Mouse (Mus musculus): Measurements from ENCODE around the gene Wnt9a.

DNA sequence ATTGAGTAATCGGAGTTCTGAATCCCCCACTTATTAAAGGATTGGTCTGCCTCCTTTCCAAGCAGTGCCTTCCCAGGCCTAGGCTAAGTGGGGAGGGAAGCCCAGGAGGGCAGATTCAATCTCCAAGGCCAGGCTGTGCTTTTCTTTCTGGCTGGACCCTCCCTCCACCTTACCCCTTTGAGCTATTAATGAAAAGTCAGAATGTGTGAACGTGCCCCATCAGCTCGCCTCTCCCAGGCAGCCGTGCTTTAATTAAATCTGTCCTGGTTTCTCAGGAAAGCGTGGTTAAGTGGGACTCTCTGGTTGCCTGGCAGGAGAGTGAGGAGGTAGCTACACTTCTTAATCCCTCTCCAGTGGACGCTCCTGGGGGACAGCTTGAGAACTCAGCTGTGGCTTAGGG lies 22.9 kb downstream of the Wnt9a start:
- TF ChIP-seq POLR2A (IDR thresholded peaks at IDR 0.05; ENCODE audit: low read depth, low read length) (no peak), CTCF (IDR thresholded peaks at IDR 0.05; ENCODE audit: borderline replicate concordance, insufficient read depth, low read length) (no peak)
